Mouse (Mus musculus) intestine, embryonic 16.5 days (tissue): ENCODE measurements at regions not wholly inside any gene's neighbourhood (a gene's known extent, or its start where the extent isn't known, plus 50 kb on each side); places are given as distances from the start of the nearest gene placed in this dataset.

Experiments
- ATAC-seq: fragments of 200-750 bp; cut with Nextera tagmentation; 2 replicates; pipeline ENCODE4 v1.8.0; 2017; ENCODE audit warnings: moderate TSS enrichment, moderate library complexity
- H3K27ac ChIP-seq: fragments of 300-500 bp; sonication (generic); 2 replicates; pipeline ENCODE4 v1.5.1; 2014; ENCODE audit warnings: mild to moderate bottlenecking, low read length
- H3K27me3 ChIP-seq: fragments of 300-500 bp; sonication (generic); replicated peaks from 2 replicates; pipeline ENCODE4 v1.6.1; 2014; ENCODE audit warnings: low read length, control low read depth, mixed read lengths; ENCODE audit not compliant: control insufficient read depth, insufficient read depth
- H3K36me3 ChIP-seq: fragments of 300-500 bp; sonication (generic); 2 replicates; pipeline ENCODE4 v1.6.1; 2014; ENCODE audit warnings: low read length, control low read depth; ENCODE audit not compliant: control insufficient read depth, insufficient read depth
- H3K4me1 ChIP-seq: fragments of 300-500 bp; sonication (generic); 2 replicates; pipeline ENCODE4 v1.6.1; 2014; ENCODE audit warnings: low read length, control low read depth, mixed read lengths; ENCODE audit not compliant: control insufficient read depth, insufficient read depth
- H3K4me2 ChIP-seq: fragments of 300-500 bp; sonication (generic); 2 replicates; pipeline ENCODE4 v1.6.1; 2014; ENCODE audit warnings: low read depth, low read length, control low read depth
- H3K4me3 ChIP-seq: fragments of 300-500 bp; sonication (generic); 2 replicates; pipeline ENCODE4 v1.5.1; 2014; ENCODE audit warnings: mild to moderate bottlenecking, low read length
- H3K9ac ChIP-seq: fragments of 300-500 bp; sonication (generic); 2 replicates; pipeline ENCODE4 v1.6.1; 2014; ENCODE audit warnings: low read depth, low read length
- H3K9me3 ChIP-seq: fragments of 300-500 bp; sonication (generic); 2 replicates; pipeline ENCODE4 v1.6.1; 2016; ENCODE audit warnings: low read length, control low read depth; ENCODE audit not compliant: control insufficient read depth
- WGBS: fragments of 180-500 bp; shearing (Covaris S2); extraction: QIAGEN DNeasy Blood & Tissue Kit; methylation state at CpG from one replicate; pipeline ENCODE4 v1.1.7; 2014; 5-methylcytosine and 5-hydroxymethylcytosine counted together

DNA sequence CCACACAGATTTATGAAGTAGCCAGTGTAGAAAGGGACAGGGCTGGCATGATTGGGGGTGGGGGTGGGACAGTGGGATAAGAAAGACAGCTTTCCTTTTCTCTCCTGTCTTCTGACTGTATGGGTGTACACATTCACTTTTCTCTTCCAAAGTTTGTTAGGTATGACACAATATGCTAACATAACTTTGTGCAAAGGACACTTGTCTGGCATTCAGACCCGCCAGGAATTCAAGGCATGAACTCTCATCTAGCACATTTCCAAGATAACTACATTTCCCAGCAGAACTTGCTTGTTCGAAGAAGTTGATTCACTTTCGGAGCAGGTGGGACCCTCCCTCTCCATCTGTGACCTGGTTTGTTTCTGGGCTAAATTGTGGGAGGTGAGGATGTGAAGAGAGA is 289.7 kb downstream of the Hlx start:
- no peaks in the 10 kb centered on the region for H3K9me3 ChIP-seq
- H3K27me3 ChIP-seq: no peaks in the 10 kb centered on the region
- H3K36me3 ChIP-seq: no peaks in the 10 kb centered on the region
- 67% methylated on average over 3 of the region's 3 CpGs for WGBS
- peaks cover 6% of the 10 kb centered on the region; the same call in 1 of the 2 replicates for H3K4me1 ChIP-seq
- no peak overlapping the region for H3K27ac ChIP-seq
- H3K4me2 ChIP-seq: no peak overlapping the region
- H3K4me3 ChIP-seq: no peak overlapping the region
- no peak for ATAC-seq
- H3K9ac ChIP-seq: no peak overlapping the region

DNA sequence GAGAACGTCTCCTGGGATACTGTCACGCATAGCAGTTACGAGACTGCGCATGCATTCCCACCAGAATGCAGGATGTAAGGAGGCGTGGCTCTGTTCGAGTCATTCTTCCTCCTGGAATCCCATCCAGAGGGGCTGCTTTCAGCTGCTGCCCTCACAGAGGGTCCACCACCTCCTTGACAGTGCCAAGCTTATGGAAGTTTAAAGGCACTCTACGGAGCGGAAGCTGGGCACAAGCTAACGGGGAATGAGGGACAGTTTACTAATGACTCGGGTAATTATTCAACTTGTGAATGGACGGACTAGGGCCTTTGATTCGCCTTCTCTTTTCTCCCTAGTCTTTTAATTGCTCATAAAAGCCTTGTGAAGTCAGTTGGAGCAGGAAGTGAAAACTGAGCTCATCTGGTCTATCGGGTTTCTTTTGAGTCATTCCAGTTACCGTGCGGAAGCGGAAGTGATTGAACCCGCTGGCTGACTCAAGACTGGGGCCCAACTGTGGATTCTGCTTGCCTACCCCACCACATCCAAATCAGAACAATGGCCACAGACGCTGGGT is 291.3 kb downstream of the Hlx start:
- peak overlapping the region; percentile 46 for H3K4me2 ChIP-seq
- H3K27ac ChIP-seq: peak overlapping the region; percentile 54; the same call in 1 of the 2 replicates
- 0 out of 2 replicates have a peak overlapping the region, but pooled peaks have one; percentile 23 for H3K9ac ChIP-seq
- WGBS: 30% methylated on average over 18 of the region's 18 CpGs
- ATAC-seq: peak; percentile 53
- H3K4me3 ChIP-seq: peak overlapping the region; percentile 38
- no peaks in the 10 kb centered on the region for H3K36me3 ChIP-seq
- peaks cover 6% of the 10 kb centered on the region; the same call in 1 of the 2 replicates for H3K4me1 ChIP-seq
- H3K9me3 ChIP-seq: no peaks in the 10 kb centered on the region
- no peaks in the 10 kb centered on the region for H3K27me3 ChIP-seq

DNA sequence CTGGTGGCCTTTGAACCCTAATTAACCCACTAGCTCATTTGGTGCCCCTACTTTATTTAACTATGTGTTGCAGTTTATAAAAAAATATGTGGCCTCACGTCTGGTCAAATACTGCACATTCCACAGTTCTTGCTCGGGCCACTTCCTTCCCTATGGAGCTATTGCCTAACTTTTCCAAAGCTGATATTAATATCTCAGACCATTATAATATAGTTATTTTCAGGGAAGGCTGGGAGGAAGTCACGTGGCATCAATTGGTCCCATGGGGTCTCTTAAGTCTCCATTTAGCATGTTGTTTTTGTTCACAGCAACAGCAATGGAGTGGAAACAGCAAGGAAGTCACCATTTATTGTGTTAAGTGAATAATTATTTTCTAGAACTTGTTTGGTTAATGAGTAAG is 292.9 kb downstream of the Hlx start:
- no peak overlapping the region for H3K9ac ChIP-seq
- 48% methylated on average over 3 of the region's 3 CpGs for WGBS
- no peak overlapping the region for H3K4me3 ChIP-seq
- H3K9me3 ChIP-seq: no peaks in the 10 kb centered on the region
- no peak overlapping the region for H3K4me2 ChIP-seq
- no peaks in the 10 kb centered on the region for H3K27me3 ChIP-seq
- no peak for ATAC-seq
- H3K4me1 ChIP-seq: peaks cover 6% of the 10 kb centered on the region; the same call in 1 of the 2 replicates
- no peak overlapping the region for H3K27ac ChIP-seq
- H3K36me3 ChIP-seq: no peaks in the 10 kb centered on the region

DNA sequence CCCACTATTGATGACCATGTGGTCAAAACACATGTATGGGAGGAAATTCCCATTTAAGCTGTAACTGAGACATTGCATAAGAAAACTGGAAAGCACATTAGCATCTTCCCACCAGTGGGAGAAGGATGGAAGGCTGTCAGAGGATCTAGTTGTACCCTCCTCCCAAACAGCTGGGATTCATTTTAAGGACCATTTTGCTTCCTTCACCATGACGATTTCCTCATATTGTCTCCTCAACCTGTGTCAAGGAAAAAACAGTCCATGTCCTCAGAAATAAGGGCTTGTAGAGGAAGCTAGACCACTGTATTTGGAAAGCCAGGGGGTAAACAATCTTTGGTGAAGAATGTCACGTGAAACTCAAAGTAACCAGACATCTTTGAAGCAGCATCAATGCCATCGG is 296.0 kb downstream of the Hlx start:
- Histone ChIP-seq H3K4me1 (peaks cover 6% of the 10 kb centered on the region; the same call in 1 of the 2 replicates), H3K27ac (no peak overlapping the region), H3K27me3 (no peaks in the 10 kb centered on the region), H3K9ac (no peak overlapping the region), H3K36me3 (no peaks in the 10 kb centered on the region), H3K4me2 (no peak overlapping the region), H3K4me3 (no peak overlapping the region), H3K9me3 (no peaks in the 10 kb centered on the region)
- no peak for ATAC-seq
- WGBS: 82% methylated on average over 3 of the region's 3 CpGs

DNA sequence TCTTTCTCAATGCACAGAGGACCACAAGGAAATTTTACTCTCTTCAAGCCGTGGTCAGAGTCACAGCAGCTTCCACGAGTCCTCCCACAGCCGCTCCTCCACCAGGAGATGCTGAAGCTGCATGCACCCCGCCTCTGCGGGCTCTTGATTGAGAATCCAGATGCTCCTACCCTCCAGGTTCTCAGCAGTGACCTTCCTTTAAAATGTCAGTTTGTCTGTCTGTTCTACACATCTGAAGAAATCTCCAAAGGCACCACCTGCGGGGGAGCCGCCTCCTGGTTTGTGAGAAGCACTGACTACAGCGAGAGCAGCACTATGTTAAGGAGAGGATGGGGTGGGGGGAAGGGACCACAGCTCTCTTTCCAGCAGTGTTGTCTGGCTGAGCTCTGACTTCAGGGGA is 303.8 kb downstream of the Hlx start:
- Histone ChIP-seq H3K9me3 (no peaks in the 10 kb centered on the region), H3K36me3 (no peaks in the 10 kb centered on the region), H3K4me2 (no peak overlapping the region), H3K4me1 (no peaks in the 10 kb centered on the region), H3K9ac (no peak overlapping the region), H3K4me3 (no peak overlapping the region), H3K27ac (no peak overlapping the region), H3K27me3 (0 out of 2 replicates have a peak, but pooled peaks cover 3% of the 10 kb centered on the region)
- WGBS: 61% methylated on average over 8 of the region's 8 CpGs
- ATAC-seq: no peak

DNA sequence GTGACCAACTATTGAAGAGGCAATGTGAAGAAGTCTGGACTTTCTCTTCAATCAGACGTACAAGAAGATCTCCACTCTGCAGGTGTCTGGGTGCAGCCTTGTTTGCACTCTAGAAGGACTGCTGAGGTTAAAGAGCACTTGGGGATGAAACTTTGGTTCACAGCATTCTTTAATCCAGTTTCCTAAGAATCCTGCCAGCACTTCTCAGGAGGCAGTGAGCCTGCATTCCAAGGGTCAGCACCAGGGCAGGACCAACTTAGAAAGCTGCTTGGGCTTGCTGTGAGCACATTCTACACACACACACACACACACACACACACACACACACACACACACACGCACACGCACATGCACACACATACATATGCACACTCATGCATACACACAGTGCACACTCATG is 304.4 kb downstream of the Hlx start:
- no peak for ATAC-seq
- no peaks in the 10 kb centered on the region for H3K4me1 ChIP-seq
- H3K9ac ChIP-seq: no peak overlapping the region

DNA sequence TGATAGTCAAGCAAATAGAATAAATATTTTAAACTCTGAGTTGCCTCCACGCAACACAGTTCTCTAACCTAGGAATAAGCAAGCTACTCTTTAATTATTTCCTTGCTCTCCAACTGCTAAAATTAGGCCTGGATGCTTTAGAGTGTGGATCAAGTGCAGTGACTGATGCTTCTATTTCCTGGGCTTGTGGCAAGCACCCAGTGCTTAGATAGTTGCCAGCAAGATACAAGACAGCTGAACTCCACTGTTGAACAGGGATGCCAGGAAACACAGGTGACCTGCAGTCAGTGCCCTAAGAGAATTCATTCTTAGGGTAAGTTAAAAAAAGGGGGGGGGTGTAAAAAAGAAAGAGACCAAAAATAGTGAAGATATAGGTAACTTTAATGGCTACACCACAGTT is 306.7 kb downstream of the Hlx start:
- no peak overlapping the region for H3K4me3 ChIP-seq
- no peaks in the 10 kb centered on the region for H3K36me3 ChIP-seq
- no peaks in the 10 kb centered on the region for H3K4me1 ChIP-seq
- no peak overlapping the region for H3K9ac ChIP-seq
- WGBS: 71% methylated on average over 1 of the region's 1 CpGs
- ATAC-seq: no peak
- 0 out of 2 replicates have a peak, but pooled peaks cover 3% of the 10 kb centered on the region for H3K27me3 ChIP-seq
- H3K27ac ChIP-seq: no peak overlapping the region
- no peak overlapping the region for H3K4me2 ChIP-seq
- no peaks in the 10 kb centered on the region for H3K9me3 ChIP-seq

More for the DNA sequence above, 304.4 kb downstream of the Hlx start:
- H3K4me3 ChIP-seq: no peak overlapping the region
- H3K27me3 ChIP-seq: 0 out of 2 replicates have a peak, but pooled peaks cover 3% of the 10 kb centered on the region
- H3K9me3 ChIP-seq: no peaks in the 10 kb centered on the region
- no peak overlapping the region for H3K4me2 ChIP-seq
- no peaks in the 10 kb centered on the region for H3K36me3 ChIP-seq
- no peak overlapping the region for H3K27ac ChIP-seq
- WGBS: 76% methylated on average over 3 of the region's 3 CpGs

DNA sequence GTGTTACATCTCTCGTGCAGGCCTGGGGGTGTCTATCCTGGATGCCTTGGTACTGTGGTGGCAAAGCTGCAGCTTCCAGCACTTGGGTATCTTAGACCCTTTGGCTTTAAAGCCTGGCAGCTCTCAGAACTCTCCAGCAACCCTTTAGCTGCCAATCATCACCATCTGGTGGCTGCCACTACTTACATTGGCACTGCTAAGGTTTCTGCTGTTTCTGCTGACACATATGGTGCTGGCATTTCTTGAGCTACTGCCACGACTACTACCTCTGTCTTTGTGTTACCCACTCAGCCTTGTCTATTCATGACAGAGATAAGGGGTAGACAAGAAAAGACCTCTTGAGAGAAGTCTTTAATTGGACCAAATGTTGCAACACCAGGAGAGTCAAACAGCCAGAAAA is 308.4 kb downstream of the Hlx start:
- 80% methylated on average over 2 of the region's 2 CpGs for WGBS
- no peak overlapping the region for H3K27ac ChIP-seq
- H3K4me1 ChIP-seq: no peaks in the 10 kb centered on the region
- no peak overlapping the region for H3K9ac ChIP-seq
- H3K4me2 ChIP-seq: no peak overlapping the region
- no peaks in the 10 kb centered on the region for H3K9me3 ChIP-seq
- no peaks in the 10 kb centered on the region for H3K27me3 ChIP-seq
- H3K36me3 ChIP-seq: no peaks in the 10 kb centered on the region
- H3K4me3 ChIP-seq: no peak overlapping the region
- no peak for ATAC-seq

DNA sequence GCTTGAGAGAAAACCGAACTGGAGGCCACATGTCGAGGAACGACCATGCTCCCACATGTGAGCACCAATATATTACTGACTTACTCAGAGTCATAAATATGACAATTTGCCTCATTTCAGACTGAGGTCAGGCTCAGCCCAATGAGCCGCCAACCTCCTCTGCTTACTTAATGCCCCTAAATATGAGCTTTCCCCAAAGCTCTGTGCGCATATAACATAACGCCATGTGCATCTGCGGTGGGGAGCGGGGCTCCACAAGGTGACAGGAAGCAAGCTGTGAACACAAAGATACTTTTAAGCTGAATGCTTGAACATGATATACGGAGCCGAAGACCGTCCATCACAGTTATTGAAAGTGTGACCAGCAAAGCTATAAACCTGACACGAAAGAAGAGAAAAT is 319.8 kb downstream of the Hlx start:
- Histone ChIP-seq H3K4me1 (no peaks in the 10 kb centered on the region), H3K27me3 (no peaks in the 10 kb centered on the region), H3K36me3 (no peaks in the 10 kb centered on the region), H3K4me3 (no peak overlapping the region), H3K4me2 (no peak overlapping the region), H3K9me3 (no peaks in the 10 kb centered on the region), H3K9ac (no peak overlapping the region), H3K27ac (no peak overlapping the region)
- ATAC-seq: no peak
- WGBS: 82% methylated on average over 12 of the region's 12 CpGs

DNA sequence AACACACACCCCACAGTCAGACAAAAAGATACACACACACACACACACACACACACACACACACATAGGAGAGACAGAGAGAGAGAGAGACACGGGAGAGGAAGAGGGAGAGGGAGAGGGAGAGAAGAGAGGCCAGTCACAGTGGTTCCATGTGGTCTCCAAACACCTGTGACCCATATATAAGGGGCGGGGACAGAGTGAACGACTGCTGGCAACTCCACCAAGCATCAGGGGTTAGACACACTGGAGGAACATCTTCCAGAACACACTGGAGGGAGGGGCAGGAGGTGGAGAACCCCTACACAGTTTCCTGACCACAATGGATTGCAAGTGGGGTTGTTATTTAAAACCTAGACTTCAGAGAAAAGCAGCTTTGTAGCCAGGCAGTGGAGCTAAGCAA is 321.4 kb downstream of the Hlx start:
- H3K9ac ChIP-seq: no peak overlapping the region
- H3K9me3 ChIP-seq: no peaks in the 10 kb centered on the region
- 53% methylated on average over 3 of the region's 3 CpGs for WGBS
- no peaks in the 10 kb centered on the region for H3K27me3 ChIP-seq
- no peak overlapping the region for H3K4me3 ChIP-seq
- ATAC-seq: no peak
- no peaks in the 10 kb centered on the region for H3K36me3 ChIP-seq
- no peak overlapping the region for H3K4me2 ChIP-seq
- H3K4me1 ChIP-seq: no peaks in the 10 kb centered on the region
- H3K27ac ChIP-seq: no peak overlapping the region
